Mouse (Mus musculus): ENCODE results near the gene Gadd45g.
A peak's percentile ranks its signal among the peaks of the same experiment; 100 is the strongest.

Gadd45g gene

GRCm38 (mm10) chr13:51853301-51854243 is 7.1 kb downstream of the Gadd45g start:
- no peak for DNase-seq

GRCm38 (mm10) chr13:51855584-51855983 is 9.1 kb downstream of the Gadd45g start:
- DNase-seq, result no peak

- DNase-seq, result no peak
Observed at GRCm38 (mm10) chr13:51857156-51857555, 10.7 kb downstream of the Gadd45g start.

GRCm38 (mm10) chr13:51858475-51858874 is 12.0 kb downstream of the Gadd45g start:
- DNase-seq, result no peak

DNA sequence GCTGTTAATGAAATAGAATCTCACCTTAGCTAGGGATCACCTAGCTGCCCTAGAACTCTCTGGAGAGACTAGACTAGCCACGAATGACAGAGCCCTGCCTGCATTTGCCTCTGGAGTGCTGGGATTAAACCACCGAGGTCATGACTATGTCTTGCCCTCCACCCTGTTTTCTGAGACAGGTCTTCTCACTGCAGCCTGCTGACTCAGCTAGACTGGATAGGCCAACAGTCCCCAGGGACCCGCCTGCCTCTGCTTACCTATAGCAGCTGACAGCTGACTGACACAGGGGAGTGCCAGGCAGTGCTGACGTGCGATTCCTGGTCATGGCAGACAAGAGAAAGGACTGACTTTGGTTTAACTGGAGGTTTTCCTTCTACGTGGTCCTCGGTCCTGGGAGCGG is 12.7 kb downstream of the Gadd45g start:
- DNase-seq, result no peak

- no peak for DNase-seq
Observed at GRCm38 (mm10) chr13:51859798-51860197, 13.3 kb downstream of the Gadd45g start.

DNA sequence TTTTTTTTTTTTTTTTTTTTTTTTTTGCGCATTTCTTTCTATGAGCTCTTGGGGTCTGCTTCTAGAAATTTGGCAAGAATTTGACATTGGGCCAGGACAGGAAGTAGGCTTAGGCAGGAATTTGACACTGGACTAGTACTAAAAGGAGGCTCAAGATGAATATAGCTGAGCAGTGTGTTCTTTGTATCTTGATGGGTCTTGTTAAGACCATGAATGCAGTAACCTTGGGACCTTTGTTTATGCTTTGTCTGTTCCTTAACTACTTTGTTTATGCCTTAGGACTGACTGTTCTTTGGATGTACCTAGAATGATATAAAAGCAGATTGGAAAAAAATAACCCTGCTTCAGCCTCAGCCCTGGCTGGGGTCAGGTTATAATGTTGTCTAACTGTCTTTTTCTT is 16.3 kb downstream of the Gadd45g start:
- DNase-seq, result no peak

GRCm38 (mm10) chr13:51866151-51866659 is 19.7 kb downstream of the Gadd45g start:
- peak; percentile 54 for DNase-seq

GRCm38 (mm10) chr13:51868491-51869128 is 22.1 kb downstream of the Gadd45g start:
- DNase-seq, result no peak

- no peak for DNase-seq
Observed at GRCm38 (mm10) chr13:51869129-51869491, 22.6 kb downstream of the Gadd45g start.

DNA sequence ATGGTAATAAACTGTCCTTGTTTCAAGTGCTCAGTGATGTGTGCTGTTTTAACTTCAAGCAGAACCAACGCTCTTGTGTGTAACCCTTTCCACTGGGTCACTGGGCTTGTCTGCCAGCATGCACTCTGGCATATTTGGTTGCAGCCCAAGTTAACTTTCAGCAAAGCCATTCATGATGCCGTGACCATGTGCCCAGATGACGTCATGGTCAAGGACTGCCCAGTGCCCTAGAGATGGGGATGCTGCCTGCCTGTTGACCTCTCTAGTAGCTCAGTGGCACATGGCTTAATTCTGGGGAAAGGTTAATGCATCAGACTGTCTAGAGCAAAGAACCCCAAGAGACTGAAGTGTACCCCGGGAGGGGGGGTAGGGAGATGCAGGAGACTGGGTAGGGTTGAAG is 24.7 kb downstream of the Gadd45g start:
- no peak for DNase-seq

DNA sequence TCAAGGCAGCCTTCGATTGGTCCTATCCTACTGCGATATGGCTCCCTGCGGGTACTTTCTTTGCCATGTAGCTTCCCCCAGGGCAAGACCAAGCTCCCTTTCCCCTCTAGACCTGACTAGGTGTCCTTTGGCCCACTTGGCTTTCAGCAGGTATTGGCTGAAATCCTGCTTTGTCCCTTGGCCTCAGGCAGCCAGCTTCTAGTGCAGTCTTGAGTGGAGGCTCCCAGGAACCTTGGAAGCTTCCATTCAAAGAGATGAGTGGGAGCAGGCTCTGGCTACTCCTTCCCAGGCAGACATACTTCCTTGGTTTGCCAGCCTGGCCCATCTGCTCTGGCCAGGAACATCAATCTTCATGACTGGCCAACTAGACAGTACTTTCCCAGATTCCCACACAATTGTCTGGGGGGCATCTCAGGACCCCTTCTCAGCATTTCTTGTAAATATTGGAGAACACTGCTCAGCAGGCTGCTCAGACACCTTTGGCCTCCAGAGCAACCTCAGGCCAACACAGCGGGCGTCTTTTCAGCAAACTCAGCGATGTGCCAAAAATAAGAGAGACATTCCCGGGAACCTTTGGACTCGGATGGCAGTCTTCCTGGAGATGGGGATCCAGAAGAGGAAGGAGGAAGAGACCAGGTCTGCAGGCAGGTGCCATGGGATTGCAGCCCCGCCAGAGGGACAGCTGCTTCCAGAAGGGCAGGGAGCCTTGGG is 25.9 kb downstream of the Gadd45g start:
- DNase-seq, result no peak

DNA sequence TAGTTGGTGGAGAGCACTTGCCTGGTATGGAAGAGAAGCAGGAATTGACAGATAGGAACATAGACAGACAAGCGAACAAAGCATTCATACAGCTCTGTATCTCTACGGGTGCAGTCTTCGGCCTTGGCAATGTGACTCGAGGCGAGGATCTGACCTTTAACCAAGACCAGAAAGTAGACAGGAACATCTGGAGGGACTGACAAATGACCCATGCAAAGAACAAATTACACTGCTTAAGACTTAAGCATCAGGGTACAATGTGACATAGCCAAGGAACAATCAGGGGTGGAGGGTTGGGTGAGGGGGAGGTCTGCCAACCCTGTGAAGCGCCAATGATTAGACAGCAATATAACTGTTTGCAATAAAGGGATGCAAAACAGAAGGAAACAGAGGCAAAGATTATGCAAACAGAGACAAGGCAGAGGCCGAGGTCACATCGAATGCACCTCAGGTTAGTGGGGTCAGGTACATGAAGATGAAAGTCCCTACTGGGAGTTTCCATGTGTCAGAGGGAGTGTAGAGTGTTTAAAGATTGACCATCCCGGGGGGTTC is 26.6 kb downstream of the Gadd45g start:
- no peak for DNase-seq

DNA sequence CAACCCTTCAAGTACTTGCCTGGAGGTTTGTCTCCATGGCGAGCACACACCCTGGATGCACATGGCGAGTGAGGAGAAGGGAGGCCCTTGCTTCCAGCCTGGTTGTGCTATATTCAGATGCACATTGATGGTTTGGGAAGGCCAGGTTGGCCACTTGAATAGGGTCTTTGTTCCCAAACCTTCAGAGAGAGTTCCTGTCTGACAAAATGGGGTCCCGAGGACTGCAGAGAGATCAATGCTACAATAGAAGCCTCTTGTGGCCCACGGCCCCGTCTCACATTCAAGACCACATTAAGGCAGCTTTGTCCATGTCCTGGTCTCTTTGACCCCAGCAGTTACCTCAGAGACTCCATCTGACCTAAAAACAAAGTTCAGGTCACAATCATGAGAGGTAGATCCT is 27.3 kb downstream of the Gadd45g start:
- DNase-seq, result no peak

- DNase-seq, result no peak
Observed at GRCm38 (mm10) chr13:51876131-51876530, 29.7 kb downstream of the Gadd45g start.

GRCm38 (mm10) chr13:51878806-51879205 is 32.3 kb downstream of the Gadd45g start:
- DNase-seq, result no peak

GRCm38 (mm10) chr13:51879571-51879970 is 33.1 kb downstream of the Gadd45g start:
- DNase-seq, result no peak

DNA sequence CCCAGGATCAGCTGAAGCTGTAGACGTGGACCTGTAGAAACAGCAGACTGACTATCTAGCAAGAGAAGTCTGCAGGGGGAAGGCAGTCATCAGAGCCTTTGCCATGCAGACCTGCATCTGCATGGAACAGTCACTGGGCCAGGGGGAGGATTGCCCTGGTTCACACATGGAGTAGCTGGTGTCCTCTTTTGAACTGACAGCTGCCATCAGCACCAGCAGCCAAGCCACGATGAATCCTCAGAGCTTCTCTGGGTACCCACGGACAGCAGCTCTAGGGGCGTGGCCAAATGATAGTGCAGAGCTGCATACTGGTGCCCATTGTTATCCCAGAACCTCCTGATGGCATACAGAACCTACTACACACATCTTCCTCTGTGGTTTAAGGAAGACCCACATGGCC is 33.5 kb downstream of the Gadd45g start:
- DNase-seq, result no peak

GRCm38 (mm10) chr13:51881271-51882128 is 35.0 kb downstream of the Gadd45g start:
- no peak for DNase-seq

- DNase-seq, result no peak
Observed at GRCm38 (mm10) chr13:51882218-51882617, 35.7 kb downstream of the Gadd45g start.

- DNase-seq, result no peak
Observed at GRCm38 (mm10) chr13:51884250-51884649, 37.8 kb downstream of the Gadd45g start.

GRCm38 (mm10) chr13:51885594-51885993 is 39.1 kb downstream of the Gadd45g start:
- DNase-seq, result no peak

Data from cerebellum, adult 9-10 months (tissue).